Mouse (Mus musculus): Measurements from ENCODE around the gene Chmp1a. TPM values are rescaled to one million over a fixed set of nuclear protein-coding genes. Genes with fewer than 3 reads are reported as not detected.
"Not testable (repeated sequence)": the region's sequence is repeated elsewhere in the genome, so short reads cannot be mapped to it uniquely, and the experiment has no call there.

Chmp1a gene
- 180 and 200 TPM in 2 replicates for polyA plus RNA-seq (2014; fragmentation: Nextera tagmentation; extraction: Ambion mirVana)

DNA sequence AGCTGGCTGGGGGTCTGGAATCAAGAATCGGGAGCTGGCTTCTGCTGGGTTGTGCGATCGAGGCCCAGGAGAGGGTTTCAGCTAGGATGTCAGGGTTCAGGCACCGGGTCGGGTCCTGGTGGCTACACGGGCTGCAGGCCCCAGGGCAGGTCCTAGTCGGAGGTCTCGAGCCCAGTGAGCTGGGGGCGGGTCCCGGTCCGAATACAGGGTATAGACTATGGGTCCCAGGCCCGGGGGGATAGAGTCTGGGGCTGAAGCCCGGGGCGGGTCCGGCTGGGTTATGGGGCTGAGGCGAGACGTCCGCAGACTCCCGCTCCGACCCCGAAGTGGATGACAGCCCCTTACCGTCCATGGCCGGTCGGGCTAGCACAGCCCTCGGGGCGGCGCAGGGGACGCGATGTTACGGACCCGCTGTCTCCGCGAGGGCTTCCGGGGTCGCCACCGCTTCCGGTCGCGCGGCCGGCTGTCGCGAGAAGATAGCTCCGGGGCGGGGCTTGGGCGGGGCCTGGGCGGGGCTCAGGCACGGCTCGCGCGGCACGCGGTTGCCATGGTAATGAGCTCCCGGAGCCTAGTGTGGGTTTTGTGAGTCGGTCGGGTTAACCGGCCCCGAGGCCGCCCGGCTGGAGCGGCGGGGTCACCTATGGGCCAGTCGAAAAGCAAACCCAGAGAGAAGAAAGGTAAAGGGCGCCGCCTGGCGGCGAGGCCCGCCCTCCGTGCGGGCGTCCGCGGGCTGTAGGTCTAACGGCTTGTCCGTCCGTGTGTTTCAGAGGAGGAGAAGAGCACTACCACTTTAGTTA, at the start of gene Chmp1a, which contains the start of gene Spata33:
TSS of gene Chmp1a (minus strand) at position 443 of the 797 bp plus-strand sequence.
TSS of gene Spata33 (plus strand) at position 512 of the 797 bp plus-strand sequence.
- H3K9me3 ChIP-seq (replicated peaks; ENCODE audit: control insufficient read depth, low read length) = no peaks in the 10 kb centered on the region
- peaks cover 10% of the 10 kb centered on the region for H3K4me1 ChIP-seq (ENCODE audit: control insufficient read depth, insufficient read depth, low read length)
- ATAC-seq (peak; percentile 97), DNase-seq (ENCODE audit: low spot score) (peak; percentile 95)
- peak within 1 kb of the TSS; percentile 98 for H3K4me3 ChIP-seq (ENCODE audit: low read depth, low read length)
- peak within 1 kb of the TSS; percentile 97 for H3K9ac ChIP-seq (ENCODE audit: low read length)
- H3K27ac ChIP-seq (ENCODE audit: low read depth, low read length) = peak within 1 kb of the TSS; percentile 48; the same call in 1 of the 2 replicates
- H3K4me2 ChIP-seq (ENCODE audit: low read length) = peak within 1 kb of the TSS; percentile 92
- H3K27me3 ChIP-seq (replicated peaks; ENCODE audit: control insufficient read depth, insufficient read depth, low read length) = no peaks in the 10 kb centered on the region
- H3K36me3 ChIP-seq (ENCODE audit: control insufficient read depth, insufficient read depth, low read length) = peaks cover 29% of the 10 kb centered on the region
- WGBS = 2% methylated on average over 65 of the region's 76 CpGs

GRCm38 (mm10) chr8:123257593-123257992, 45.0 kb upstream of the Chmp1a start:
- H3K27ac ChIP-seq (ENCODE audit: low read depth, low read length); H3K4me2 ChIP-seq (ENCODE audit: low read length): not testable (repeated sequence)

DNA sequence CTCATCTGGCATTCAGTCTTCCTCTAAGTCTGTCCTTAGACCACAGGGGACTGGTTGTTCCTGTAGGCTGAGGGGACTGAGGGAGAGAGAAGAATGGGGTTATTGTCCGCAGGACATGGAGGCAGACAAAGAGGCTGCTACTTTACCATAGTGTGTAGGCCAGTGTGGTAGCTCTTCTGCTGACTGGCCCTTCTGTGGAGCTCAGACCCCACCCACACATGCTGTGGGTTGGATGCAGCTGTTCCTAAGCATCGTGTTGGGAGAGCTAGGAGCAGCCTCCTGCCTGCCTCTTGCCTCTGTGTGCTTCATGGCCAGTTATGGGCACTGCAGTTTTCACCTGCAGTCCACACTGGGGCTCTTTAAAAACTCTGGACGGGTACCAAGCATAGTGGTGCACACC, 44.6 kb upstream of the Chmp1a start:
- no peaks in the 10 kb centered on the region for H3K27me3 ChIP-seq (replicated peaks; ENCODE audit: control insufficient read depth, insufficient read depth, low read length)
- WGBS = 77% methylated on average over 3 of the region's 3 CpGs
- H3K4me1 ChIP-seq (ENCODE audit: control insufficient read depth, insufficient read depth, low read length) = peaks cover 14% of the 10 kb centered on the region
- no peak overlapping the region for H3K27ac ChIP-seq (ENCODE audit: low read depth, low read length)
- H3K4me3 ChIP-seq (ENCODE audit: low read depth, low read length) = no peak overlapping the region
- DNase-seq (ENCODE audit: low spot score) (no peak), ATAC-seq (no peak)
- H3K36me3 ChIP-seq (ENCODE audit: control insufficient read depth, insufficient read depth, low read length) = peaks cover 58% of the 10 kb centered on the region
- H3K9me3 ChIP-seq (replicated peaks; ENCODE audit: control insufficient read depth, low read length) = no peaks in the 10 kb centered on the region
- H3K9ac ChIP-seq (ENCODE audit: low read length) = no peak overlapping the region
- no peak overlapping the region for H3K4me2 ChIP-seq (ENCODE audit: low read length)

More at GRCm38 (mm10) chr8:123257593-123257992, 45.0 kb upstream of the Chmp1a start:
- H3K27me3 ChIP-seq (replicated peaks; ENCODE audit: control insufficient read depth, insufficient read depth, low read length); ATAC-seq; DNase-seq (ENCODE audit: low spot score); H3K9ac ChIP-seq (ENCODE audit: low read length); H3K4me3 ChIP-seq (ENCODE audit: low read depth, low read length); H3K9me3 ChIP-seq (replicated peaks; ENCODE audit: control insufficient read depth, low read length): not testable (repeated sequence)
- H3K4me1 ChIP-seq (ENCODE audit: control insufficient read depth, insufficient read depth, low read length) = peaks cover 14% of the 10 kb centered on the region
- peaks cover 59% of the 10 kb centered on the region for H3K36me3 ChIP-seq (ENCODE audit: control insufficient read depth, insufficient read depth, low read length)
- 95% methylated on average over 8 of the region's 8 CpGs for WGBS

GRCm38 (mm10) chr8:123255170-123255569, 42.6 kb upstream of the Chmp1a start:
- peaks cover 60% of the 10 kb centered on the region for H3K36me3 ChIP-seq (ENCODE audit: control insufficient read depth, insufficient read depth, low read length)
- WGBS = 76% methylated on average over 6 of the region's 6 CpGs
- DNase-seq (ENCODE audit: low spot score) (no peak), ATAC-seq (no peak)
- H3K4me2 ChIP-seq (ENCODE audit: low read length) = peak overlapping the region; percentile 97
- H3K27ac ChIP-seq (ENCODE audit: low read depth, low read length) = no peak overlapping the region
- H3K4me1 ChIP-seq (ENCODE audit: control insufficient read depth, insufficient read depth, low read length) = peaks cover 14% of the 10 kb centered on the region
- no peaks in the 10 kb centered on the region for H3K27me3 ChIP-seq (replicated peaks; ENCODE audit: control insufficient read depth, insufficient read depth, low read length)
- no peaks in the 10 kb centered on the region for H3K9me3 ChIP-seq (replicated peaks; ENCODE audit: control insufficient read depth, low read length)
- H3K4me3 ChIP-seq (ENCODE audit: low read depth, low read length) = peak overlapping the region; percentile 98
- peak overlapping the region; percentile 97 for H3K9ac ChIP-seq (ENCODE audit: low read length)

GRCm38 (mm10) chr8:123254099-123254885, 41.7 kb upstream of the Chmp1a start, which contains the start of the genes Zfp276 and Vps9d1:
Gene Zfp276 (plus strand): TSS chr8:123254195.
Gene Vps9d1 (minus strand): TSS chr8:123254348.
- Histone ChIP-seq H3K36me3 (ENCODE audit: control insufficient read depth, insufficient read depth, low read length) (peaks cover 60% of the 10 kb centered on the region), H3K9me3 (replicated peaks; ENCODE audit: control insufficient read depth, low read length) (no peaks in the 10 kb centered on the region), H3K9ac (ENCODE audit: low read length) (peak within 1 kb of the TSS; percentile 97), H3K4me2 (ENCODE audit: low read length) (peak within 1 kb of the TSS; percentile 97), H3K27ac (ENCODE audit: low read depth, low read length) (peak within 1 kb of the TSS; percentile 86), H3K4me1 (ENCODE audit: control insufficient read depth, insufficient read depth, low read length) (peaks cover 14% of the 10 kb centered on the region), H3K4me3 (ENCODE audit: low read depth, low read length) (peak within 1 kb of the TSS; percentile 98), H3K27me3 (replicated peaks; ENCODE audit: control insufficient read depth, insufficient read depth, low read length) (no peaks in the 10 kb centered on the region)
- under 1% methylated on average over 87 of the region's 99 CpGs for WGBS
- ATAC-seq = peak; percentile 98
- peak; percentile 85 for DNase-seq (ENCODE audit: low spot score)

DNA sequence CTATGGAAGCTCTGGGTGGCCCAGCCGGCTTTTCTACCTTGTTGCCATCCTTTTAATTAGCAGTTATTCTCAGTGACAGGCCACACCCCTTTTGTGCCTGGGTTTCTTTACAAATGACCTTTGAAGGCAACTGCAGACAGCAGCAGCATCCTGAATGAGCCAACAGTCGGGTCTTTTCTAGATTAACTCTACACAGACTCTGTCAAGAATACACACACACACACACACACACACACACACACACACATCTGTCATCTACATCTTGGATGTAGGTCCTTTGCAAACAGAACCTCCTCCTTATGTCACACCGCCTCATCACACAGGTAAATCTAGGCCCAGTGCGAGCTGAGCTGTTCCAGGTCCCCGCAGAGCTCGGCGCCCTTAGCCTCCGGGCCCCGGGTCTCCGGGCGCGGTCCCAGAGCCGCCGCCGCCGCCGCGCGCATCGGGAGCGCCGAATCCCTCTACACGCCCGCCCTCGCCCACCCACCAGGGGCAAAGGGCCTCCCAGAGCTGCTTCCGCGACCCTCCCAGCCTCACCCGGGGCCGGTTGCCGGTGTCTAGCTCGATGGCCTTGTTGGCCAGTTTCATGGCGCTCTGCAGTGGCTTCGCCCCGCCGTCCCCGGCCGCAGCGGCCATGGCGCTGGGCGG, 41.0 kb upstream of the Chmp1a start:
- DNase-seq (ENCODE audit: low spot score) (peak; percentile 41), ATAC-seq (peak; percentile 71)
- Histone ChIP-seq H3K27me3 (replicated peaks; ENCODE audit: control insufficient read depth, insufficient read depth, low read length) (no peaks in the 10 kb centered on the region), H3K4me3 (ENCODE audit: low read depth, low read length) (peak overlapping the region; percentile 98), H3K9ac (ENCODE audit: low read length) (peak overlapping the region; percentile 97), H3K4me1 (ENCODE audit: control insufficient read depth, insufficient read depth, low read length) (peaks cover 14% of the 10 kb centered on the region), H3K27ac (ENCODE audit: low read depth, low read length) (peak overlapping the region; percentile 86), H3K36me3 (ENCODE audit: control insufficient read depth, insufficient read depth, low read length) (peaks cover 60% of the 10 kb centered on the region), H3K9me3 (replicated peaks; ENCODE audit: control insufficient read depth, low read length) (no peaks in the 10 kb centered on the region), H3K4me2 (ENCODE audit: low read length) (peak overlapping the region; percentile 97)
- 0% methylated on average over 39 of the region's 40 CpGs for WGBS

DNA sequence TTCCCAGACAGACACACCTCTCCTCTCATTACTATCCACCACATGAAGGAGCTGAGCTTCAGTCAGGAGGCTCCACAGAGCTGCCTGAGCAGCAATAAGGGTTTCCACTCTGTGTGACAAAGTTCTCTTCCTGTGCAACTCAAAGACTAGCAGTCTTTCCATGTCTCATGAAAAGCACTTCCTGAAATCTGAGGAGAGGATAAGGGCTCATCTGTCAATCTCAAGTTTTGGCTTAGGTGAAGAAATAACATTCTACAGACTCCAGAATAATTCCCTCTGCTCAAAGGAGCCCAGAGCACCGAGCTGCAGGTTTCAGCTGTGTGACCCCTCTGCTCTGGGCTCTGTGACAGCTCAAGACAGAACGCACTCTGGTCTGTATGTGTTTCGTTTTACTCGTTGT, 40.4 kb upstream of the Chmp1a start:
- no peak for ATAC-seq
- peak overlapping the region; percentile 98 for H3K4me3 ChIP-seq (ENCODE audit: low read depth, low read length)
- no peaks in the 10 kb centered on the region for H3K27me3 ChIP-seq (replicated peaks; ENCODE audit: control insufficient read depth, insufficient read depth, low read length)
- H3K4me1 ChIP-seq (ENCODE audit: control insufficient read depth, insufficient read depth, low read length) = peaks cover 14% of the 10 kb centered on the region
- 63% methylated on average over 4 of the region's 4 CpGs for WGBS
- H3K9ac ChIP-seq (ENCODE audit: low read length) = peak overlapping the region; percentile 97
- peak overlapping the region; percentile 97 for H3K4me2 ChIP-seq (ENCODE audit: low read length)
- no peak for DNase-seq (ENCODE audit: low spot score)
- H3K36me3 ChIP-seq (ENCODE audit: control insufficient read depth, insufficient read depth, low read length) = peaks cover 60% of the 10 kb centered on the region
- H3K9me3 ChIP-seq (replicated peaks; ENCODE audit: control insufficient read depth, low read length) = no peaks in the 10 kb centered on the region
- H3K27ac ChIP-seq (ENCODE audit: low read depth, low read length) = no peak overlapping the region

DNA sequence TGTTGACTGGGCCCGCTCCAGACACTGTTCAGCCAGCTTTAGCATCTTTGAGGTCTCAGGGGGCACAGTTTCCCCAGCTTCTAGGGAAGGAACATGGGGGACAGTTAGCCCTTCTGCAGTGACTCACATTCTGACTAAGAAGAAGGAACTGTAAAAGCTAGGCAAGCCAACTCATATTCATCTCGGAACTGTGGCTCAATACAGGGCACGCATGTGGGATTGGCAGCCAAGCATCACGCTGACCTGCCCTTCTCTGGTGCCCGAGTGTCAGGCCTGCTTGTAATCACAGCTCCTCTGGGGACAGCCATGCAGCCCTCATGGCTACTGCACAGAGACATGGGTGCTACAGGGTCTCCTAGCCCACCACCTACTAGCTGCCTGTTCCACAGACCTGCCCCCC, 38.4 kb upstream of the Chmp1a start:
- Histone ChIP-seq H3K9ac (ENCODE audit: low read length) (no peak overlapping the region; the same call in 1 of the 2 replicates), H3K4me1 (ENCODE audit: control insufficient read depth, insufficient read depth, low read length) (peaks cover 14% of the 10 kb centered on the region), H3K4me3 (ENCODE audit: low read depth, low read length) (no peak overlapping the region), H3K9me3 (replicated peaks; ENCODE audit: control insufficient read depth, low read length) (no peaks in the 10 kb centered on the region), H3K36me3 (ENCODE audit: control insufficient read depth, insufficient read depth, low read length) (peaks cover 63% of the 10 kb centered on the region), H3K27ac (ENCODE audit: low read depth, low read length) (no peak overlapping the region), H3K4me2 (ENCODE audit: low read length) (no peak overlapping the region), H3K27me3 (replicated peaks; ENCODE audit: control insufficient read depth, insufficient read depth, low read length) (no peaks in the 10 kb centered on the region)
- no peak for DNase-seq (ENCODE audit: low spot score)
- WGBS = 95% methylated on average over 5 of the region's 5 CpGs
- ATAC-seq = no peak

Data from forebrain, embryonic 14.5 days (tissue).